Mouse (Mus musculus) heart, postnatal 0 days (tissue): ENCODE measurements at regions not wholly inside any gene's neighbourhood (a gene's known extent, or its start where the extent isn't known, plus 50 kb on each side); places are given as distances from the start of the nearest gene placed in this dataset.

Source experiments
- ATAC-seq: fragments of 200-750 bp; cut with Nextera tagmentation; 2 replicates; pipeline ENCODE4 v1.8.0; 2017; ENCODE audit warnings: low read depth, moderate number of reproducible peaks, moderate library complexity; ENCODE audit not compliant: insufficient read depth
- DNase-seq: peaks from one replicate; pipeline ENCODE4 v3.0.0-alpha.2; 2016; ENCODE audit warnings: low spot score
- H3K27ac ChIP-seq: fragments of 300-500 bp; sonication (generic); 2 replicates; pipeline ENCODE4 v1.5.1; 2014; ENCODE audit warnings: low read depth, mild to moderate bottlenecking
- H3K27me3 ChIP-seq: fragments of 300-500 bp; sonication (generic); 2 replicates; pipeline ENCODE4 v1.6.1; 2014; ENCODE audit warnings: low read length, mixed read lengths; ENCODE audit not compliant: control insufficient read depth, insufficient read depth
- H3K36me3 ChIP-seq: fragments of 300-500 bp; sonication (generic); replicated peaks from 2 replicates; pipeline ENCODE4 v1.6.1; 2014; ENCODE audit warnings: low read length, mixed read lengths; ENCODE audit not compliant: control insufficient read depth, insufficient read depth
- H3K4me1 ChIP-seq: fragments of 300-500 bp; sonication (generic); 2 replicates; pipeline ENCODE4 v1.6.1; 2014; ENCODE audit warnings: antibody characterized with exemption; ENCODE audit not compliant: control insufficient read depth, insufficient read depth
- H3K4me2 ChIP-seq: fragments of 300-500 bp; sonication (generic); 2 replicates; pipeline ENCODE4 v1.6.1; 2014; ENCODE audit warnings: low read depth, mild to moderate bottlenecking, low read length, moderate library complexity
- H3K4me3 ChIP-seq: fragments of 300-500 bp; sonication (generic); 2 replicates; pipeline ENCODE4 v1.5.1; 2014; ENCODE audit warnings: low read depth, low read length
- H3K9ac ChIP-seq: fragments of 300-500 bp; sonication (generic); replicated peaks from 2 replicates; pipeline ENCODE4 v1.6.1; 2014; ENCODE audit warnings: low read depth, low read length, mixed read lengths
- H3K9me3 ChIP-seq: fragments of 300-500 bp; sonication (generic); replicated peaks from 2 replicates; pipeline ENCODE4 v1.6.1; 2016; ENCODE audit warnings: low read length; ENCODE audit not compliant: control insufficient read depth
- CTCF ChIP-seq: IDR thresholded peaks from 2 replicates; pipeline ENCODE4 v1.5.1; 2016; ENCODE audit warnings: antibody characterized with exemption, control low read depth, low read depth
- EP300 ChIP-seq: IDR thresholded peaks from 2 replicates; pipeline ENCODE4 v1.6.1; 2016; ENCODE audit warnings: antibody characterized with exemption, low read depth
- WGBS: fragments of 180-500 bp; shearing (Covaris S2); extraction: QIAGEN DNeasy Blood & Tissue Kit; methylation state at CpG from one replicate; pipeline ENCODE4 v1.1.7; 2014; 5-methylcytosine and 5-hydroxymethylcytosine counted together

DNA sequence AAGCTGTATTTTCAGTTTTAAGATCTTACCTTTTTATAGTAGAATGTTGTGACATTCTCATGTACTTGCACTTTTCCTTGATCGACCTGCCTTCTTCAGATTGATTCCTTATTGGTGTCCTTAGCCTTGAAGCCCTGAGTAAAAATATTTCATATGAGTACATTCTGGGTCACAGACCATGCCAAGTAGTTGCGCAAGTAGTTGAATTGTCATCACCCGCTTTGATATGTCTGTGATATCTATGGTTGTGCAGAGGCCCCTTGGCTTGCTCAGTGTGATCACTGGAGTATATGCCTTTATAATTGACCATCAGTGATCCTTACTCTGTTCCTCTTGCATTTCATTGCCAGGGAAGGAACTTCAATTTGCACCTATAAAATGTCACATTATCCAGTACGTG lies 131.1 kb upstream of the Reg3g start:
- Histone ChIP-seq H3K36me3 (no peaks in the 10 kb centered on the region), H3K4me1 (no peaks in the 10 kb centered on the region), H3K27ac (no peak overlapping the region), H3K9me3 (no peaks in the 10 kb centered on the region; the same call in 1 of the 2 replicates), H3K27me3 (no peaks in the 10 kb centered on the region), H3K9ac (no peak overlapping the region), H3K4me2 (no peak overlapping the region), H3K4me3 (no peak overlapping the region)
- TF ChIP-seq CTCF: no peak
- TF ChIP-seq EP300: no peak
- ATAC-seq (no peak), DNase-seq (no peak)
- WGBS: 73% methylated on average over 4 of the region's 4 CpGs

DNA sequence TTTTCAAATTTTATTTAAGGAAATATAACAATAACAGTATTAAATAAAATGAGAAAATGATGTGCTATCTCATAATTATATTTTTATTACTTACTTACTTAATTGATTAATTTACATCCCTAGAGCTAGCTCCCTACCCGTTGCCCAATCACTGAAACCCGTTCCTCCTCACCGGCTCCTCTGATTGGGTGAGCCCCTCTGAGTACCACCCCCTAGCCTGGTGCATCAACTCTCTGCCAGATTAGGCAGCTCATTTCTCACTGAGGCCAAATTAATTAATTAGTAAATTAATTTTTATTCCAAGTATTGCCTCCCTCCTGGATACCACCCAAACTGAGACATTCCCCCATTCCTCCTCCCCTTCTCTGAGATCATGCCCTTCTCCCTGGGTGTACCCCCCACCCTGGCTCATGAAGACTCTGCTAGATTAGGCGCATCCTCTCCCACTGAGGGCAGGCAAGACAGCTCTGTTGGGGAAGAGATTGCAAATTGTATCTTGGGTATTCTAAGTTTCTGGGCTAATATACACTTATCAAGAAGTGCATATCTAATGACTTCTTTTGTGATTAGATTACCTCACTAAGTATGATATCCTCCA lies 101.4 kb upstream of the Reg3g start:
- H3K4me2 ChIP-seq: no peak overlapping the region
- H3K9me3 ChIP-seq: no peaks in the 10 kb centered on the region
- H3K36me3 ChIP-seq: no peaks in the 10 kb centered on the region
- H3K4me1 ChIP-seq: no peaks in the 10 kb centered on the region
- no peak overlapping the region for H3K9ac ChIP-seq
- no peaks in the 10 kb centered on the region for H3K27me3 ChIP-seq
- DNase-seq (no peak), ATAC-seq (no peak)
- no peak for TF ChIP-seq CTCF
- no peak for TF ChIP-seq EP300
- H3K4me3 ChIP-seq: no peak overlapping the region
- H3K27ac ChIP-seq: no peak overlapping the region
- 78% methylated on average over 4 of the region's 4 CpGs for WGBS

DNA sequence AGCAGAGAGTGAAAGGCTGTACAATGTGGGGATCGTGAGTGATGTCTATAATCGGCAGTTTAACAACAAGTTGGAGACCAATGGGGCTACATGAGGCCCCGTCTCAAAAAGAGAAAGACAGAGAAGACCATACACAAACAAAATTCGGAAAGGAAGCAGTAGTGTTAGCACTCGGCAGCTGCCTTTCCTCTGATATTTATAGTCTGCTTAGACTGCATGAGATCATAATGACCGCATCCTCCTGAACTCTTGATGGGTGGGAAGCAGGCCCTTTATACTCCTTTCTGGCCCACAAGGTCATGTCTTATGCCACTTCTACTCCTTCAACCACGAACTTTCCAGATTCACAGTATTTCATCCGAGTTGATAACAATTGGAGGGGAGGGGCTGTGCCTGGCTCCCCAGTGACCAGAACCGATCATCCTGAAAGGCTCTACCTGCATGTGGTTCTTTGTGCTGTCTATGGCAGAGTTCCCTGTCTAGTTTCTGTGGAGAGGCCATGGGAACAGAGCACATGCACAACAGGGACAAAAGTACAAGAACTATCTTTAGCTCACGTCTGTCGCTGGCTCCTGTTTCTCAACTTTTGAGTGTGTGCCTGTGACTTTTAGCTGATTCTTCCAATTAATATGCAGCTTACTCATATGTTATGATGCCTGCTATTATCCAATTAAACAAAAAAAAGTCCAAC lies 84.5 kb upstream of the Reg3g start:
- Histone ChIP-seq H3K9ac (no peak overlapping the region), H3K27me3 (no peaks in the 10 kb centered on the region), H3K36me3 (no peaks in the 10 kb centered on the region), H3K4me2 (no peak overlapping the region), H3K9me3 (no peaks in the 10 kb centered on the region), H3K4me3 (no peak overlapping the region), H3K4me1 (no peaks in the 10 kb centered on the region), H3K27ac (no peak overlapping the region)
- DNase-seq: no peak
- no peak for TF ChIP-seq CTCF
- TF ChIP-seq EP300: no peak
- 34% methylated on average over 11 of the region's 11 CpGs for WGBS
- ATAC-seq: no peak

DNA sequence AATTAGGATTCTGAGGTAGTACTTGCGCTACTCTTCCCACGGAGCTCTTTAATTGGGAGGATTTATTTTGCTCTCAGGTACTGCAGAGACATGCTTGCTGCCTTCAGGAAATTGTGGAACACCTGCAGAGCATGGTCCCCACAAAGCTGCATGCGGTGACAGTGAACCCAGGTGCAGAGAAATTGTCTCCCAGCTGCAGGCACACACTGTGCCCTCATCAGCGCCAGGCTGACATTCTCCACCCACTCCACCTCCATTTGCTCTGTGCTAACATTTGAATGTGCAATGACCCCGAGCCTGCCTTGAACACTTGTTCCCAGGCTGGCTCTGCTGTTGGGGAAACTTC lies 83.7 kb upstream of the Reg3g start:
- no peaks in the 10 kb centered on the region for H3K9me3 ChIP-seq
- H3K4me2 ChIP-seq: no peak overlapping the region
- no peaks in the 10 kb centered on the region for H3K36me3 ChIP-seq
- DNase-seq: no peak
- no peaks in the 10 kb centered on the region for H3K4me1 ChIP-seq
- no peak overlapping the region for H3K4me3 ChIP-seq
- H3K27ac ChIP-seq: no peak overlapping the region
- H3K27me3 ChIP-seq: no peaks in the 10 kb centered on the region
- ATAC-seq: no peak
- no peak overlapping the region for H3K9ac ChIP-seq
- WGBS: 60% methylated on average over 5 of the region's 5 CpGs
- TF ChIP-seq EP300 (no peak), CTCF (no peak)

DNA sequence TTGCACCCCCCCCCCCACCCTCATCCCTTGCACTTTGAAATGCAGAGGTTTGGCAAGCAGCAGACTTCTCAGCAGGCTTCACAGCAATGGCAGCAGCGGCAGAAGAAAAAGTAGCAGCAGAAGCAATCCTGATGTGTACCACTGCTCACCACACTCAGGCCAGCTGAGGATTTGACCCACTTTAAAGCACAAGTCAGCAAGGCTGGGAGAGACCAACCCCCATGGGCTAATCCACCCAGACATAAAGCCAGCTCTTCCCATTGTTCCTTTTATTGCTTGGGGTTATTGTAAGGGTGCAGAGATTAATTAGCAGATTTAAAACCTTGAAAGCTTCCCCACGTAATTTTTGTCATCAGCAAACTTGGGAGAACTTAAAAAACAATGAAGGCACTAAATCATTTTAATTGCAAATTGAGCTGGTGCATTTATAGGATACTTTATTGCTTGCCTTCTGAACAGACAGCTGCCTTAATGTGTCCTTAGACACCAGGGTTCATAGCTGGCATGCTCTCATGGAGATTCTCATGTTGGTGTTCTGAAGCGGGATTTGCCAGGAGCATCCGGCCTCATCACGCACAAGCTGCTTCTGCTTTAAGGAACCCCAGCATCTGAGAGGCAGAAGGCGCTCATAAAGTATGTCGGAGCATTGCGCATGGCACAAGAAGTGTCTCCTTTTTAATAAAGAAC lies 83.1 kb upstream of the Reg3g start:
- no peaks in the 10 kb centered on the region for H3K4me1 ChIP-seq
- no peak overlapping the region for H3K4me3 ChIP-seq
- no peaks in the 10 kb centered on the region for H3K36me3 ChIP-seq
- no peak overlapping the region for H3K4me2 ChIP-seq
- DNase-seq (no peak), ATAC-seq (no peak)
- TF ChIP-seq EP300: no peak
- TF ChIP-seq CTCF: no peak
- no peak overlapping the region for H3K9ac ChIP-seq
- H3K27me3 ChIP-seq: no peaks in the 10 kb centered on the region
- H3K27ac ChIP-seq: no peak overlapping the region
- 63% methylated on average over 8 of the region's 8 CpGs for WGBS
- H3K9me3 ChIP-seq: no peaks in the 10 kb centered on the region

DNA sequence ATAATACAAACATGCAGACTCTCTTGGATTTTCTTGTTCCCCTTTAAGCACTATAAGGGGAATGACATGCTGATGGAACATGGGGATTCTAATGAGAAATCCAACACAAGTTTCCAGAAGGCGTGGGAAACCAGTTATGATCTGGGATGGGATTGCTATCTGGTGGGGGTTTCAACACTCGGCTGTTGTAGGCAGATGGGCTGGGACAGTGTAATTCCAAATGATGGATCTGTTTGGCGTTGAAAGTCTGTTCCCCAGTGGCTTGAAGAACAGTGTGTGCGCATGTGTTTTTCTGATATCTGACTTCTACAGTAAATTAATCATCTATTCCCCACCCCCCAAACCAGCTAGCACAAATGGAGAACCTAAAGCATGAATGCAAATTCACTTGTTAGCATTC lies 79.8 kb upstream of the Reg3g start:
- ATAC-seq: no peak
- whole genome bisulfite sequencing: 58% methylated on average over 4 of the region's 4 CpGs

More for the DNA sequence above, 79.8 kb upstream of the Reg3g start:
- no peak overlapping the region for H3K4me3 ChIP-seq
- no peaks in the 10 kb centered on the region for H3K4me1 ChIP-seq
- no peak for TF ChIP-seq CTCF
- TF ChIP-seq EP300: no peak
- no peak overlapping the region for H3K9ac ChIP-seq
- H3K9me3 ChIP-seq: no peaks in the 10 kb centered on the region
- no peak for DNase-seq
- H3K27me3 ChIP-seq: no peaks in the 10 kb centered on the region
- no peak overlapping the region for H3K27ac ChIP-seq
- H3K4me2 ChIP-seq: no peak overlapping the region
- H3K36me3 ChIP-seq: no peaks in the 10 kb centered on the region
